Mouse (Mus musculus): ENCODE measurements around the gene Hist1h2ap. TPM values are rescaled to one million over a fixed set of nuclear protein-coding genes. Genes with fewer than 3 reads are reported as not detected.
"Not testable (repeated sequence)": the region's sequence is repeated elsewhere in the genome, so short reads cannot be mapped to it uniquely, and the experiment has no call there.

Hist1h2ap gene
- polyA plus RNA-seq, 1 experiment: 3.5 TPM

GRCm38 (mm10) chr13:21847883-21848282 is 14.6 kb upstream of the Hist1h2ap start:
- H3K4me1 ChIP-seq (ENCODE audit: control insufficient read depth, insufficient read depth, low read length): no peaks in the 10 kb centered on the region
- no peak overlapping the region for H3K27ac ChIP-seq (ENCODE audit: insufficient read depth, low read length)
- H3K4me3 ChIP-seq (ENCODE audit: insufficient read depth, low read length): no peak overlapping the region
- TF ChIP-seq CTCF (IDR thresholded peaks at IDR 0.05; ENCODE audit: extremely low read depth, insufficient read depth, low read length) (no peak), POLR2A (IDR thresholded peaks at IDR 0.05; ENCODE audit: extremely low read depth, insufficient read depth, low read length) (no peak)

GRCm38 (mm10) chr13:21846356-21846755 is 13.0 kb upstream of the Hist1h2ap start:
- not testable (repeated sequence) for H3K27ac ChIP-seq (ENCODE audit: insufficient read depth, low read length); H3K4me1 ChIP-seq (ENCODE audit: control insufficient read depth, insufficient read depth, low read length); H3K4me3 ChIP-seq (ENCODE audit: insufficient read depth, low read length)

- H3K4me3 ChIP-seq (ENCODE audit: insufficient read depth, low read length); H3K4me1 ChIP-seq (ENCODE audit: control insufficient read depth, insufficient read depth, low read length); H3K27ac ChIP-seq (ENCODE audit: insufficient read depth, low read length): not testable (repeated sequence)
Measured at GRCm38 (mm10) chr13:21840508-21840907, 7.2 kb upstream of the Hist1h2ap start.

- peak within 1 kb of the TSS; percentile 31; the same call in 1 of the 2 replicates for H3K4me3 ChIP-seq (ENCODE audit: insufficient read depth, low read length)
- H3K4me1 ChIP-seq (ENCODE audit: control insufficient read depth, insufficient read depth, low read length); H3K27ac ChIP-seq (ENCODE audit: insufficient read depth, low read length): not testable (repeated sequence)
- peak; percentile 62 for TF ChIP-seq POLR2A (IDR thresholded peaks at IDR 0.05; ENCODE audit: extremely low read depth, insufficient read depth, low read length)
Measured at GRCm38 (mm10) chr13:21831418-21832394, 1.6 kb downstream of the Hist1h2ap start, which contains the start of gene Hist1h4n. Gene Hist1h4n (minus strand): TSS chr13:21832196.

- Histone ChIP-seq H3K4me1 (ENCODE audit: control insufficient read depth, insufficient read depth, low read length) (no peaks in the 10 kb centered on the region), H3K4me3 (ENCODE audit: insufficient read depth, low read length) (no peak overlapping the region)
- no peak for TF ChIP-seq POLR2A (IDR thresholded peaks at IDR 0.05; ENCODE audit: extremely low read depth, insufficient read depth, low read length)
- no peak for TF ChIP-seq CTCF (IDR thresholded peaks at IDR 0.05; ENCODE audit: extremely low read depth, insufficient read depth, low read length)
Measured at GRCm38 (mm10) chr13:21830344-21830743, 3.0 kb downstream of the Hist1h2ap start.

GRCm38 (mm10) chr13:21828511-21828910 is 4.8 kb downstream of the Hist1h2ap start:
- H3K4me1 ChIP-seq (ENCODE audit: control insufficient read depth, insufficient read depth, low read length): no peaks in the 10 kb centered on the region
- no peak overlapping the region for H3K27ac ChIP-seq (ENCODE audit: insufficient read depth, low read length)
- TF ChIP-seq POLR2A (IDR thresholded peaks at IDR 0.05; ENCODE audit: extremely low read depth, insufficient read depth, low read length): no peak
- TF ChIP-seq CTCF (IDR thresholded peaks at IDR 0.05; ENCODE audit: extremely low read depth, insufficient read depth, low read length): no peak
- no peak overlapping the region for H3K4me3 ChIP-seq (ENCODE audit: insufficient read depth, low read length)

More at GRCm38 (mm10) chr13:21830344-21830743, 3.0 kb downstream of the Hist1h2ap start:
- H3K27ac ChIP-seq (ENCODE audit: insufficient read depth, low read length): no peak overlapping the region

GRCm38 (mm10) chr13:21820082-21820890 is 13.0 kb downstream of the Hist1h2ap start:
- H3K4me3 ChIP-seq (ENCODE audit: insufficient read depth, low read length); H3K27ac ChIP-seq (ENCODE audit: insufficient read depth, low read length); H3K4me1 ChIP-seq (ENCODE audit: control insufficient read depth, insufficient read depth, low read length): not testable (repeated sequence)

- H3K4me1 ChIP-seq (ENCODE audit: control insufficient read depth, insufficient read depth, low read length); H3K4me3 ChIP-seq (ENCODE audit: insufficient read depth, low read length): not testable (repeated sequence)
Measured at GRCm38 (mm10) chr13:21812092-21812491, 21.2 kb downstream of the Hist1h2ap start.

GRCm38 (mm10) chr13:21811539-21811938 is 21.8 kb downstream of the Hist1h2ap start, which contains the start of gene Hist1h4m:
Gene Hist1h4m (plus strand): TSS chr13:21811746.
- H3K4me3 ChIP-seq (ENCODE audit: insufficient read depth, low read length); H3K27ac ChIP-seq (ENCODE audit: insufficient read depth, low read length); H3K4me1 ChIP-seq (ENCODE audit: control insufficient read depth, insufficient read depth, low read length): not testable (repeated sequence)

More at GRCm38 (mm10) chr13:21812092-21812491, 21.2 kb downstream of the Hist1h2ap start:
- not testable (repeated sequence) for H3K27ac ChIP-seq (ENCODE audit: insufficient read depth, low read length)

GRCm38 (mm10) chr13:21811074-21811473 is 22.2 kb downstream of the Hist1h2ap start:
- H3K27ac ChIP-seq (ENCODE audit: insufficient read depth, low read length); H3K4me3 ChIP-seq (ENCODE audit: insufficient read depth, low read length); H3K4me1 ChIP-seq (ENCODE audit: control insufficient read depth, insufficient read depth, low read length): not testable (repeated sequence)

GRCm38 (mm10) chr13:21810073-21810472 is 23.2 kb downstream of the Hist1h2ap start, which contains the start of the genes Hist1h2bq and Hist1h2ao:
Gene Hist1h2bq (minus strand): TSS chr13:21810197.
Gene Hist1h2ao (plus strand): TSS chr13:21810465.
- not testable (repeated sequence) for H3K4me1 ChIP-seq (ENCODE audit: control insufficient read depth, insufficient read depth, low read length); H3K27ac ChIP-seq (ENCODE audit: insufficient read depth, low read length); H3K4me3 ChIP-seq (ENCODE audit: insufficient read depth, low read length)

GRCm38 (mm10) chr13:21803058-21803457 is 30.2 kb downstream of the Hist1h2ap start:
- H3K4me1 ChIP-seq (ENCODE audit: control insufficient read depth, insufficient read depth, low read length); H3K27ac ChIP-seq (ENCODE audit: insufficient read depth, low read length); H3K4me3 ChIP-seq (ENCODE audit: insufficient read depth, low read length): not testable (repeated sequence)

GRCm38 (mm10) chr13:21797163-21797562 is 36.1 kb downstream of the Hist1h2ap start:
- not testable (repeated sequence) for H3K4me3 ChIP-seq (ENCODE audit: insufficient read depth, low read length); H3K4me1 ChIP-seq (ENCODE audit: control insufficient read depth, insufficient read depth, low read length)

More at GRCm38 (mm10) chr13:21797163-21797562, 36.1 kb downstream of the Hist1h2ap start:
- H3K27ac ChIP-seq (ENCODE audit: insufficient read depth, low read length): not testable (repeated sequence)

Measured in cortical plate, adult 2 months (tissue).